Mouse (Mus musculus): ENCODE results near the gene Kcnj9. TPM values are rescaled to one million over a fixed set of nuclear protein-coding genes. Genes with fewer than 3 reads are reported as not detected.

The Kcnj9 gene
- polyA plus RNA-seq (2012; rRNA removed) = 1.5 TPM in 2 replicates

DNA sequence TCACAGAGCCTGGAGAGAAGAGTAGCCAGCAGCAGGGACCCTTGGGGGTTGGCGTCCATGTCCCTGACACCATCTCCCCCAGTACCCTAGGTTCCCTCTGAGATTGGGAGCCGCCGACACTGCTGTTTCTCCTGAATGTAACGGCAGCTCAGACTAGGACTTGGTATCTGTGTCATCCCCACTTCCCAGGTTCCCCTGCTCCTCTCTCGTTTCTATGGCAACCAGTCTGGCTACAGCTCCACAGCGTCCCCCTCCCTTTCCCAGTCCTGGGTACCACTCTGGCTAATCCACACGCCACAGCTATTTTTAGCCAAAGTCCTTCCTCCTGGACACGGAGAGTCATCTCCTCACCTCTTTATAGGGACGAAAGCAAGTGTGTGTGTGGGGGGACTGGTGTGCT lies at the start of gene Kcnj9:
Kcnj9 (minus strand) TSS at position 188 of the 400 bp plus-strand sequence.
- peaks cover 7% of the 10 kb centered on the region; the same call in 1 of the 2 replicates for H3K27me3 ChIP-seq (ENCODE audit: control insufficient read depth, insufficient read depth, low read length)
- no peak for DNase-seq
- H3K4me3 ChIP-seq (ENCODE audit: control insufficient read depth, insufficient read depth, low read length) = no peak within 1 kb of the TSS
- TF ChIP-seq POLR2A (IDR thresholded peaks at IDR 0.05; ENCODE audit: control insufficient read depth, extremely low read depth, insufficient read depth, low read length, poor library complexity) = no peak
- no peak for TF ChIP-seq CTCF (IDR thresholded peaks at IDR 0.05; ENCODE audit: borderline replicate concordance, control insufficient read depth, extremely low read depth, insufficient read depth, low read length, poor library complexity)
- 65% methylated on average over 9 of the region's 9 CpGs for WGBS
- no peaks in the 10 kb centered on the region for H3K36me3 ChIP-seq (ENCODE audit: control insufficient read depth, insufficient read depth, low read length)
- no peak within 1 kb of the TSS for H3K27ac ChIP-seq (ENCODE audit: control insufficient read depth, insufficient read depth, low read length)
- peaks cover 10% of the 10 kb centered on the region for H3K4me1 ChIP-seq (replicated peaks; ENCODE audit: control insufficient read depth, insufficient read depth, low read length)

DNA sequence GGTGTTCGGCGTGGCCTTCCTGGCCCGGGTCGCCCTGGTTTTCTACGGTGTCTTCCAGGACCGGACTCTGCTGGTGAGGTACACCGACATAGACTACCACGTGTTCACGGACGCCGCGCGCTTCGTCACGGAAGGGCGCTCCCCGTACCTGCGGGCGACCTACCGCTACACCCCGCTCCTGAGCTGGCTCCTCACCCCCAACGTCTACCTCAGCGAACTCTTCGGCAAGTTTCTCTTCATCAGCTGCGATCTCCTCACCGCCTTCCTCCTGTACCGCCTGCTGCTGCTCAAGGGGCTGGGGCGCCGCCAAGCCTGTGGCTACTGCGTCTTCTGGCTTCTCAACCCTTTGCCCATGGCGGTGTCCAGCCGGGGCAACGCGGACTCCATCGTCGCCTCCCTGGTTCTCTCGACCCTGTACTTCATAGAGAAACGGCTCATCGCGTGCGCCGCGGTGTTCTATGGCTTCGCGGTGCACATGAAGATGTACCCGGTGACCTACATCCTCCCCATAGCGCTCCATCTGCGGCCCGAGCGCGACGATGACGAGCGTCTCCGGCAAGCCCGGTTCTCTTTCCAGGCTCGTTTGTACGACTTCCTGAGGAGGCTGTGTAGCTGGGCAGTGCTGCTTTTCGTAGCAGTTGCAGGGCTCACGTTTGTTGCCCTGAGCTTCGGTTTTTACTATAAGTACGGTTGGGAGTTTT lies 47.8 kb upstream of the Kcnj9 start:
- TF ChIP-seq POLR2A (IDR thresholded peaks at IDR 0.05; ENCODE audit: control insufficient read depth, extremely low read depth, insufficient read depth, low read length, poor library complexity) (no peak), CTCF (IDR thresholded peaks at IDR 0.05; ENCODE audit: borderline replicate concordance, control insufficient read depth, extremely low read depth, insufficient read depth, low read length, poor library complexity) (no peak)
- no peaks in the 10 kb centered on the region for H3K27me3 ChIP-seq (ENCODE audit: control insufficient read depth, insufficient read depth, low read length)
- peaks cover 8% of the 10 kb centered on the region for H3K4me1 ChIP-seq (replicated peaks; ENCODE audit: control insufficient read depth, insufficient read depth, low read length)
- WGBS = under 1% methylated on average over 62 of the region's 62 CpGs
- H3K4me3 ChIP-seq (ENCODE audit: control insufficient read depth, insufficient read depth, low read length) = peak overlapping the region; percentile 83
- H3K27ac ChIP-seq (ENCODE audit: control insufficient read depth, insufficient read depth, low read length) = peak overlapping the region; percentile 6
- DNase-seq = peak; percentile 40
- H3K36me3 ChIP-seq (ENCODE audit: control insufficient read depth, insufficient read depth, low read length) = no peaks in the 10 kb centered on the region

DNA sequence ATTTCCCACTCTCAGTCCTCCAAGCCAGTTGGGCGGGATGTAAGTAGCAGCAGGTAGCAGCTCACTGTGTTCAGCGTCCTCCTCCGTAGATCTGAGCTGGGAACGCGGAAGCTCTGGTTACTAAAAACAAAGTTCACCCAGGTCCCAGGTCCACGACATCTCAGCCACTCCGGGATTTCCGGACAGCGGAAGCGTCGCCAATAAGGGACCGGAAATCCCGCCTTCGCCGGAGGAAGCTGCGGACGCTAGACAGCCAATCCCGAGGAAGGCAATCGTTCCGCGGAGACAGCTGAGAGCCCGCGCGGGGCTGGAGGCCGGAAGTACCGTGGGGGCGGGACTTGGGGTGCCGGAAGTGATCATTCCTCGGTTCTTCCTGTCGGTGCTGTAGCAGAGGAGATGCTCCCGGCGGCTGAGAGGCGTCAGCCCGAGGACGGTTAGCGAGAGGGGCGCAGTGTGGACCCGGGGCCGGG lies 47.1 kb upstream of the Kcnj9 start, which contains the start of gene Pigm:
Pigm (plus strand) TSS at position 349 of the 470 bp plus-strand sequence.
- TF ChIP-seq CTCF (IDR thresholded peaks at IDR 0.05; ENCODE audit: borderline replicate concordance, control insufficient read depth, extremely low read depth, insufficient read depth, low read length, poor library complexity) = no peak
- peak; percentile 76; the same call in 1 of the 2 replicates for TF ChIP-seq POLR2A (IDR thresholded peaks at IDR 0.05; ENCODE audit: control insufficient read depth, extremely low read depth, insufficient read depth, low read length, poor library complexity)
- H3K4me1 ChIP-seq (replicated peaks; ENCODE audit: control insufficient read depth, insufficient read depth, low read length) = peaks cover 8% of the 10 kb centered on the region
- H3K27me3 ChIP-seq (ENCODE audit: control insufficient read depth, insufficient read depth, low read length) = no peaks in the 10 kb centered on the region
- peak within 1 kb of the TSS; percentile 80 for H3K27ac ChIP-seq (ENCODE audit: control insufficient read depth, insufficient read depth, low read length)
- no peaks in the 10 kb centered on the region for H3K36me3 ChIP-seq (ENCODE audit: control insufficient read depth, insufficient read depth, low read length)
- under 1% methylated on average over 39 of the region's 39 CpGs for WGBS
- peak; percentile 98 for DNase-seq
- H3K4me3 ChIP-seq (ENCODE audit: control insufficient read depth, insufficient read depth, low read length) = peak within 1 kb of the TSS; percentile 83

- WGBS = 22% methylated on average over 23 of the region's 23 CpGs
- peaks cover 7% of the 10 kb centered on the region for H3K4me1 ChIP-seq (replicated peaks; ENCODE audit: control insufficient read depth, insufficient read depth, low read length)
- H3K27me3 ChIP-seq (ENCODE audit: control insufficient read depth, insufficient read depth, low read length) = no peaks in the 10 kb centered on the region
- DNase-seq = peak; percentile 89
- H3K36me3 ChIP-seq (ENCODE audit: control insufficient read depth, insufficient read depth, low read length) = no peaks in the 10 kb centered on the region
- H3K27ac ChIP-seq (ENCODE audit: control insufficient read depth, insufficient read depth, low read length) = no peak overlapping the region
- H3K4me3 ChIP-seq (ENCODE audit: control insufficient read depth, insufficient read depth, low read length) = no peak overlapping the region
- TF ChIP-seq POLR2A (IDR thresholded peaks at IDR 0.05; ENCODE audit: control insufficient read depth, extremely low read depth, insufficient read depth, low read length, poor library complexity) (no peak), CTCF (IDR thresholded peaks at IDR 0.05; ENCODE audit: borderline replicate concordance, control insufficient read depth, extremely low read depth, insufficient read depth, low read length, poor library complexity) (peak; percentile 85; the same call in 1 of the 2 replicates)
These were observed 39.8 kb upstream of the Kcnj9 start for GRCm38 (mm10) chr1:172368768-172369418.

GRCm38 (mm10) chr1:172364684-172365083 lies 35.6 kb upstream of the Kcnj9 start:
- WGBS = 25% methylated on average over 6 of the region's 6 CpGs
- Histone ChIP-seq H3K27ac (ENCODE audit: control insufficient read depth, insufficient read depth, low read length) (no peak overlapping the region), H3K27me3 (ENCODE audit: control insufficient read depth, insufficient read depth, low read length) (no peaks in the 10 kb centered on the region), H3K4me1 (replicated peaks; ENCODE audit: control insufficient read depth, insufficient read depth, low read length) (peaks cover 7% of the 10 kb centered on the region), H3K4me3 (ENCODE audit: control insufficient read depth, insufficient read depth, low read length) (no peak overlapping the region), H3K36me3 (ENCODE audit: control insufficient read depth, insufficient read depth, low read length) (no peaks in the 10 kb centered on the region)
- TF ChIP-seq POLR2A (IDR thresholded peaks at IDR 0.05; ENCODE audit: control insufficient read depth, extremely low read depth, insufficient read depth, low read length, poor library complexity) (no peak), CTCF (IDR thresholded peaks at IDR 0.05; ENCODE audit: borderline replicate concordance, control insufficient read depth, extremely low read depth, insufficient read depth, low read length, poor library complexity) (peak; percentile 63; the same call in 1 of the 2 replicates)
- DNase-seq = peak; percentile 43

DNA sequence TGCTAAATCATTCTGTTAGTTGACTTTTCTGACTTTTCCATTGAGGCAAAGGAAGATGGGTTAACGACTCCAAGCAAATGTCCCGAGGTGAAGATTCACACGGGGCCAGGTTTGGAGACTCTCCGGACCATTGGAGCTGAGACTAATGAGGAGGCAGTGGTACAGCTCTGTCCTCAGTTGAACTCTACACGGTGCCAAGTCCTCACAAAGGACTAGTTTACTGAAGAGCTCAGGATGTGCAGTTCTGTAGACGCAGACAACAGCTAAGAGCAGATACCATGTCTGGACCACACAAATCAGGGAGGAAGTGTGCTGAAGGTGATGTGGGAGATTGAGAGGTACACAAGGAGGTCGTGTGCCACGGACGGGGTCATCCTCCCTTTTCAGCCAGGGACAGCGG lies 29.2 kb upstream of the Kcnj9 start:
- H3K36me3 ChIP-seq (ENCODE audit: control insufficient read depth, insufficient read depth, low read length) = no peaks in the 10 kb centered on the region
- 85% methylated on average over 10 of the region's 10 CpGs for WGBS
- no peak for DNase-seq
- H3K4me3 ChIP-seq (ENCODE audit: control insufficient read depth, insufficient read depth, low read length) = no peak overlapping the region
- TF ChIP-seq POLR2A (IDR thresholded peaks at IDR 0.05; ENCODE audit: control insufficient read depth, extremely low read depth, insufficient read depth, low read length, poor library complexity) (no peak), CTCF (IDR thresholded peaks at IDR 0.05; ENCODE audit: borderline replicate concordance, control insufficient read depth, extremely low read depth, insufficient read depth, low read length, poor library complexity) (no peak)
- no peaks in the 10 kb centered on the region for H3K4me1 ChIP-seq (replicated peaks; ENCODE audit: control insufficient read depth, insufficient read depth, low read length)
- H3K27ac ChIP-seq (ENCODE audit: control insufficient read depth, insufficient read depth, low read length) = no peak overlapping the region
- H3K27me3 ChIP-seq (ENCODE audit: control insufficient read depth, insufficient read depth, low read length) = no peaks in the 10 kb centered on the region
